Mouse (Mus musculus) heart, postnatal 0 days (tissue): ENCODE results near the gene Plcb4. TPM values are rescaled to one million over a fixed set of nuclear protein-coding genes. Genes with fewer than 3 reads are reported as not detected.

ENCODE experiments used
- ATAC-seq: fragments of 200-750 bp; cut with Nextera tagmentation; 2 replicates; pipeline ENCODE4 v1.8.0; 2017; ENCODE audit warnings: low read depth, moderate number of reproducible peaks, moderate library complexity; ENCODE audit not compliant: insufficient read depth
- DNase-seq: peaks from one replicate; pipeline ENCODE4 v3.0.0-alpha.2; 2016; ENCODE audit warnings: low spot score
- H3K27ac ChIP-seq: fragments of 300-500 bp; sonication (generic); 2 replicates; pipeline ENCODE4 v1.5.1; 2014; ENCODE audit warnings: low read depth, mild to moderate bottlenecking
- H3K27me3 ChIP-seq: fragments of 300-500 bp; sonication (generic); 2 replicates; pipeline ENCODE4 v1.6.1; 2014; ENCODE audit warnings: low read length, mixed read lengths; ENCODE audit not compliant: control insufficient read depth, insufficient read depth
- H3K36me3 ChIP-seq: fragments of 300-500 bp; sonication (generic); replicated peaks from 2 replicates; pipeline ENCODE4 v1.6.1; 2014; ENCODE audit warnings: low read length, mixed read lengths; ENCODE audit not compliant: control insufficient read depth, insufficient read depth
- H3K4me1 ChIP-seq: fragments of 300-500 bp; sonication (generic); 2 replicates; pipeline ENCODE4 v1.6.1; 2014; ENCODE audit warnings: antibody characterized with exemption; ENCODE audit not compliant: control insufficient read depth, insufficient read depth
- H3K4me2 ChIP-seq: fragments of 300-500 bp; sonication (generic); 2 replicates; pipeline ENCODE4 v1.6.1; 2014; ENCODE audit warnings: low read depth, mild to moderate bottlenecking, low read length, moderate library complexity
- H3K4me3 ChIP-seq: fragments of 300-500 bp; sonication (generic); 2 replicates; pipeline ENCODE4 v1.5.1; 2014; ENCODE audit warnings: low read depth, low read length
- H3K9ac ChIP-seq: fragments of 300-500 bp; sonication (generic); replicated peaks from 2 replicates; pipeline ENCODE4 v1.6.1; 2014; ENCODE audit warnings: low read depth, low read length, mixed read lengths
- H3K9me3 ChIP-seq: fragments of 300-500 bp; sonication (generic); replicated peaks from 2 replicates; pipeline ENCODE4 v1.6.1; 2016; ENCODE audit warnings: low read length; ENCODE audit not compliant: control insufficient read depth
- CTCF ChIP-seq: IDR thresholded peaks from 2 replicates; pipeline ENCODE4 v1.5.1; 2016; ENCODE audit warnings: antibody characterized with exemption, control low read depth, low read depth
- EP300 ChIP-seq: IDR thresholded peaks from 2 replicates; pipeline ENCODE4 v1.6.1; 2016; ENCODE audit warnings: antibody characterized with exemption, low read depth
- whole genome bisulfite sequencing: fragments of 180-500 bp; shearing (Covaris S2); extraction: QIAGEN DNeasy Blood & Tissue Kit; methylation state at CpG from one replicate; pipeline ENCODE4 v1.1.7; 2014; 5-methylcytosine and 5-hydroxymethylcytosine counted together
- polyA plus RNA-seq: library from polyadenylated mRNA; unstranded; fragments of >200 nt; fragmentation: Nextera tagmentation; extraction: Ambion mirVana; gene quantifications from 2 replicates; pipeline ENCODE4 v1.2.1, GENCODE M21; 2015
- total RNA-seq: library from RNA; depleted of rRNA; stranded (reverse); fragments of >200 nt; gene quantifications from 2 replicates; pipeline ENCODE4 v1.2.3, GENCODE M21; 2014; ENCODE audit warnings: low replicate concordance

Gene Plcb4
- total and polyA plus RNA-seq, 2 experiments from 2014 or later: 34.7 to 57.0 TPM

DNA sequence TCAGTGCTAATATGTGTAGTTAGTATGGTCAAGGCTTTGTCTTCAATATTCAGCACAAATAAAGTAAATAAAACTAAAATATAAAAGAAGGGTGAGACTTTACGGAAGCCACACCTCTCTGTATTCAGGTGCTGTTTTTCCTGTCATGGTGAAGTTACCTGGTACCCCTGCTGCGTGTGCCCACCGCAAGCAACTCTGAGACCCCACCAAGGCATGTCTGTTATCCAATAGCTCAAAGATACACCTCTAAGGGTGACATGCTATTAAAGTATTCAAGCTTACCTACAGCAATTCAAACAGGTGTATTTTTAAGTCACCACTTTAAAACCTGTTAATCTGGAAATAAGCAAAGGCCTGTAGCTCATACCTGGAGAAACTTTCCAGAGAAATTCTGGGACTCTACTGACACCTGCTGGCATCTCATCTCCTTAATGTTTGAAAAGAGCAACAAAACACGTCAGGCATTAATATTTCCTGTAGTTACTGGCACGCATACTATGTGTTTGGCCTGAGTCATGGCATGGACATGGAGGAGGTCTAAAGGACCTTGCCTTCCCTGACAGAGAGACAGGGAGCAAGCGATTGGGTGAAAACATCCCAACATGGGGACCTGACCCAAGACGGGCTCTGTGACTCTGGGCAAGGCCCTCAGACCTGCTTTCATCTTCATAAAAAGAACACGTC lies 268.0 kb downstream of the Plcb4 start:
- DNase-seq: peak; percentile 60
- H3K4me3 ChIP-seq: no peak overlapping the region

DNA sequence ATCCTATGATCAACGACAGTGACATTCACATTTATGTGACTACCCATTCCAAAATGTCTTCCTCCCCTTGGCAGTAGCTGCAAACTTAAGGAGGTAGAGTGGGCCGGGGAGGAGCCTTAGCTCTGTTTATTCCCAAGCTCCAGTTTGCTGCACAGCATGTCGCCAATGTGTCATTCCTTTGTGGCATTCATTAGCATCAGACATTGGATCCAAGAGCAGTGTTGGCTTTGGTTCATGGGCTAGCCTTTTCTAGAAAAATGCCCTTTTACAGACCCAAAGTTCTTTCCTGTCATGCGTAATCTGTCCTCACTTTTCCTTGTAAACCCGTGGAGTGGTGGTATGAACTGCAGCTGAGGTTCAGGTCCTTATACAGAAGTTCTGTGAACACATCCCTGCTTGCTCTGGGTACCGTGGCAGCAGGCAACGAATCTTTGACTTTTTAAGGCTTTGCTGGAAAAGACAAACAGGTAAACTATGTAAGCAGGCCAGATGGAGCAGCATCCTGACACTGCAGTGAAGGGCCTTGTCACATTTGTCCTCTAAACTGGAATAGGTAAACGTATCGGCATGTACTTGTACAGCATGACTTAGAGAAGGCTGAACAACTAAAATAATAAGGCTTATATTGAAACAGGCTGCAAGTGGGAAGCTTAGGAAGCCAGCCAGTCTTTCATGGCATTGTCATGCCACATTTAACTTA lies 270.4 kb downstream of the Plcb4 start:
- Histone ChIP-seq H3K27me3 (no peaks in the 10 kb centered on the region), H3K9me3 (no peaks in the 10 kb centered on the region), H3K27ac (no peak overlapping the region), H3K4me3 (no peak overlapping the region), H3K36me3 (peaks cover 29% of the 10 kb centered on the region), H3K4me1 (no peaks in the 10 kb centered on the region), H3K9ac (no peak overlapping the region), H3K4me2 (no peak overlapping the region)
- WGBS: 80% methylated on average over 9 of the region's 9 CpGs
- no peak for ATAC-seq
- no peak for TF ChIP-seq EP300
- TF ChIP-seq CTCF: no peak
- DNase-seq: no peak

More for the DNA sequence above, 268.0 kb downstream of the Plcb4 start:
- TF ChIP-seq CTCF (peak; percentile 68), EP300 (peak; percentile 47; the same call in 1 of the 2 replicates)
- 65% methylated on average over 8 of the region's 8 CpGs for WGBS
- peaks cover 17% of the 10 kb centered on the region for H3K36me3 ChIP-seq
- H3K4me2 ChIP-seq: no peak overlapping the region
- no peaks in the 10 kb centered on the region for H3K27me3 ChIP-seq
- no peak overlapping the region for H3K9ac ChIP-seq
- H3K4me1 ChIP-seq: no peaks in the 10 kb centered on the region
- no peak overlapping the region; the same call in 1 of the 2 replicates for H3K27ac ChIP-seq
- H3K9me3 ChIP-seq: no peaks in the 10 kb centered on the region
- ATAC-seq: peak; percentile 57

DNA sequence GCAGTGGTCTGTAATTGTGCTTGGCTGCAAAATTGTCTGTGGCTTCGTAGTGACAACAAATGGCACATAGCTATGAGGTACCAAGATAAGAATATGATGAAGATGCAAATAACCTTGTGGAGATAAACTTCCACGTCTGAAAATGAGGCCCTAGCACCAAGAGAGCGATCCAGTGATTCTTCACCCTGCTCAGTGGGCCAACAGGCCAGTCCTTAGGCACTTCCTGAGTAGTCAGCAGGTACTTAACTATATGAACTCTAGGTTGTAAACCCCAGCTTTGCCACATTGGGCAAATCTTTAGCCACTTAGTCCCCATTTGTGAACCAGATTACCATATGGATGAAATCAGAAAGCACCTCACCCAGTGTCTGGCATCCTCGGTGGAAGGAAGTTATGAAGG lies 271.9 kb downstream of the Plcb4 start:
- H3K9ac ChIP-seq: no peak overlapping the region
- no peaks in the 10 kb centered on the region for H3K27me3 ChIP-seq
- no peaks in the 10 kb centered on the region for H3K9me3 ChIP-seq
- H3K27ac ChIP-seq: no peak overlapping the region
- WGBS: 70% methylated on average over 4 of the region's 4 CpGs
- no peak overlapping the region for H3K4me3 ChIP-seq
- no peaks in the 10 kb centered on the region for H3K4me1 ChIP-seq
- TF ChIP-seq CTCF (no peak), EP300 (no peak)
- DNase-seq (no peak), ATAC-seq (no peak)
- H3K36me3 ChIP-seq: peaks cover 33% of the 10 kb centered on the region
- H3K4me2 ChIP-seq: no peak overlapping the region

DNA sequence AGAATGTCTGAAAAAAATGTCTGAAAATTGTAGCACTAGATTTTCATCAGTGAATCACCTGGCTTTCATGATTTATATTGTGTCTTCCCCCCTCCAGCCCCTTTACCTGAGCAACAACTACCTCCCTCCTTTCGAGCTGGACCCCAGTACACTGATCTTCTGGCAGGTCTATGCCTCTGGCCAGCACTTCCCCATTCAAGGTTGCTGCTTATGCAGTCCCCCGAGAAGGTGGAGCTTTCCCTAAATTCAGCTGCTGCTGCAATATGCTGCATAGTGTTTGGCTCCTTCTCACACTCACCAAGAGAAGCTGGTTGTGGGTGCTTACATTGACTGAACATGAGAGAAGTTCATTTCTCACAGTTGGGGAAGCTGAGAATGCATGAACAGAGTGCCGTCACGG lies 273.8 kb downstream of the Plcb4 start:
- ATAC-seq (no peak), DNase-seq (no peak)
- no peak for TF ChIP-seq EP300
- no peak for TF ChIP-seq CTCF
- H3K9me3 ChIP-seq: no peaks in the 10 kb centered on the region
- no peaks in the 10 kb centered on the region for H3K27me3 ChIP-seq
- WGBS: 75% methylated on average over 4 of the region's 4 CpGs
- peaks cover 41% of the 10 kb centered on the region for H3K36me3 ChIP-seq
- no peak overlapping the region for H3K4me3 ChIP-seq
- no peak overlapping the region for H3K27ac ChIP-seq
- peaks cover 5% of the 10 kb centered on the region; the same call in 1 of the 2 replicates for H3K4me1 ChIP-seq
- no peak overlapping the region for H3K4me2 ChIP-seq
- no peak overlapping the region for H3K9ac ChIP-seq

DNA sequence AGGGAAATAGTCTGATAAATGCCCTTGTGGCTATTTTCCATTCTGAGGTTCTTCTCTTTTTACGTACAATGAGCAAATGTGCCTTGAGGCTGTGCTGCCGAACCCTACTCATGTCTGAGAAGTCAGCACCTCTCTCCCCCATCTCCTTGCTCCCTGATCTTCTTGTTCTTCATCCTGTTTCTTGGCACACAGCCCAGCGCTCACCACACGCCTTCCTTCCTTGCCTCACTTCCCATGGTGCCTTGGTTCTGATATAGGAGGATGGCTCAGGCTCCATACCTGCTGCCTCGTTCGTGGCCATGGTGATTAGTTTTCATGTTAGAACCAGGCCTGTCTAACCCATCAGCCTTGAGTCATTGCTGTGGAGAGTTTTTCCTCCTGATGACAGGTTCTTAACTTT lies 277.6 kb downstream of the Plcb4 start:
- Histone ChIP-seq H3K4me3 (no peak overlapping the region), H3K27me3 (no peaks in the 10 kb centered on the region), H3K36me3 (peaks cover 51% of the 10 kb centered on the region), H3K4me1 (peaks cover 5% of the 10 kb centered on the region; the same call in 1 of the 2 replicates), H3K4me2 (no peak overlapping the region), H3K9me3 (no peaks in the 10 kb centered on the region), H3K9ac (no peak overlapping the region), H3K27ac (no peak overlapping the region)
- no peak for TF ChIP-seq EP300
- TF ChIP-seq CTCF: no peak
- DNase-seq: no peak
- ATAC-seq: no peak
- 47% methylated on average over 6 of the region's 6 CpGs for WGBS
